23 mouse cellular contexts compared by ENCODE assay signal in the genomic region with DNA sequence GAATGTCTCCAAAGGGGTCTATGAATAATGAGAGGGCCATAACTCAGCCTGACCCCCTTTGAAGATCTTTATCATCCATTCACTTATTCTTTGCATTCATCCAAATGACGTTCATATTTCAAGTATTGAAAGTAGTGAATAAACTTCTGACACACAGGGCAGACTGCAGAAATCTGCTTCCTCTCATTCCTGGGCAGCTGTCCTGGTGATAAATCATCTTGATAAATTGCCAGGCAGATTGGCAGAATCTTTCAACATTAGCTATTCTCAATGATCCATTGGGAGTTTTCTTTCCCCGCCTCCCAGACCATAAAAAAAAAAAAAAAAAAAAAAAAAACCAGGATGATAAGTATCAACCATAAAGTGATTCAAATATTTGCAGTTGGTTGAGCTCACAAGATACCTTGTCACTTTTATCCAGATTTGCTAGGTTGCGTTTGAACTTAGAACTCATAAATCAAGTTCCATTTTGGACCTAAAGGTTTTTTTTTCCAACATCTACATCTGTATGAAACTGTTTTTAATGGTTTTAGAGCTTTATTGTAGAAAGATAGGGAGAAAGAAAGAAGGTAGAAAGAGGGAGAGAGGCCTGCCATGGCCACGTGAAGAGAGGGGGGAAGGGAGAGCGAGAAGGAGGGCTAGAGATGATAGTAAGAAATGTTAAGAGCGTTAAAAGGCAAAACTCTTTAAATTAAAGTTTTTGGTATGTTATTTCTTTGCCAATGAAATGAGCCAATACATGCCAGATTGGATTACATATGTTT.
"Had no signal": no experiment of that assay in that cellular context is flagged by ENCODE, and none has a peak within 500 bp of the region (broad histone marks: within the 10 kb centered on the region; RNA-seq: fewer than 3 reads in every experiment).

No protein-coding gene starts in this region.

- ATAC-seq: liver, postnatal 0 days; lung, postnatal 0 days; midbrain, embryonic 13.5 days; midbrain, embryonic 16.5 days had no signal

- H3K9ac ChIP-seq: limb, embryonic 12.5 days; limb, embryonic 15.5 days; liver, embryonic 14.5 days; liver, postnatal 0 days; lung, embryonic 14.5 days; midbrain, embryonic 13.5 days had no signal

- H3K4me2 ChIP-seq: limb, embryonic 12.5 days; limb, embryonic 15.5 days; liver, embryonic 11.5 days; lung, embryonic 14.5 days; midbrain, embryonic 13.5 days had no signal

- H3K4me1 ChIP-seq: limb, embryonic 12.5 days; limb, embryonic 15.5 days; midbrain, embryonic 10.5 days; midbrain, embryonic 13.5 days had no signal

- H3K4me3 ChIP-seq: left cerebral cortex, adult 2 months; limb, embryonic 12.5 days; limb, embryonic 15.5 days; midbrain, embryonic 10.5 days; midbrain, embryonic 13.5 days had no signal

- DNase-seq: kidney, postnatal 25 days; layer of hippocampus, postnatal 36 days; left cerebral cortex, postnatal 4 days; liver, postnatal 0 days; lung, embryonic 14.5 days; right cerebral cortex, adult 18-20 months; right cerebral cortex, postnatal 14 days; right cerebral cortex, postnatal 4 days; thymus, adult 2 months; thymus, postnatal 14 days; thymus, postnatal 4 days had no signal

- H3K27me3 ChIP-seq: limb, embryonic 12.5 days; limb, embryonic 15.5 days; midbrain, embryonic 13.5 days had no signal

- H3K9me3 ChIP-seq: limb, embryonic 12.5 days; limb, embryonic 15.5 days; midbrain, embryonic 10.5 days; midbrain, embryonic 13.5 days had no signal

- H3K27ac ChIP-seq: kidney, postnatal 0 days; left cerebral cortex, adult 2 months; limb, embryonic 12.5 days; limb, embryonic 15.5 days; liver, embryonic 14.5 days; macrophage; midbrain, embryonic 10.5 days; midbrain, embryonic 13.5 days; stomach, postnatal 0 days had no signal

- H3K36me3 ChIP-seq: limb, embryonic 12.5 days; limb, embryonic 15.5 days; midbrain, embryonic 10.5 days; midbrain, embryonic 13.5 days had no signal
